Mouse (Mus musculus): ENCODE measurements around the gene Slc24a3. TPM values are rescaled to one million over a fixed set of nuclear protein-coding genes. Genes with fewer than 3 reads are reported as not detected.

The Slc24a3 gene
- total RNA-seq, 2 experiments from 2014 or later: 0.75 to 3.0 TPM

DNA sequence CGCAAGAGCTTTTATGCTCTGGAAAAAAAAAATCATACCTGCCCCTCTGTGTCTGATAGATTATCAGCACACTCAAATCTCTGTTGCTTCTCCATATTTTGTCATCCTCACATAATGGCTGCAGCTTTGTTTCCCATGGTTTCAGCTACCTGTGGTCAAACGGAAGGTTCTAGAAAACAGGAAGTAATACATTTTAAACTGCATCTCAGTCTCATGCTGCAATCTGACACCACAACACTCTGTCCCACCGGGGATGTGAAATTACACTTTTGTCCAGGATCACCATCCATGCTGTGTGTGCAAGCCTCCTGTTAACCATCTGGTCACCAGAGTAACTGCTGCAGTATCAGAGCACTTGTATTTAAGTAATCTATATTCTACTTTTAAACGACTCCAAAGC lies 238.2 kb downstream of the Slc24a3 start:
- ATAC-seq (replicated peaks; ENCODE audit: poor library complexity, severe bottlenecking): peak; percentile 96

DNA sequence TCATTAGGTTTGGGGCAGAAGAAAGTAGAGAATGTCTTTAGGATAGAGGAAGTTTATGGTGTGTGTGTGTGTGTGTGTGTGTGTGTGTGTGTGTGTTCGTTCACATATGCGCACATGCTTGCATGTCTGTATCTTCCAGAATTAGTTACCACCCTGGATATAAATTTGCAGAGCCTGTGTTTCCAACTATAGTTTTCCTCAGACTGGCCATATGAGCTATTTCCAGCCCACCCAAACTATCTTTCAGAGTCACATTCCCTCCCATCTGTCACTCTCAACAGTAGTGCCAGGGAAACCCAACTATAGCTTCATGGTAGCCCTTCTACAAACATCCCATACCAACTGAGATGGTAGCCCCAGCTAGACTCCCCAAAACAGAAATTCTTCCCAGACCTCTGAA lies 250.2 kb downstream of the Slc24a3 start:
- no peak for ATAC-seq (replicated peaks; ENCODE audit: poor library complexity, severe bottlenecking)

DNA sequence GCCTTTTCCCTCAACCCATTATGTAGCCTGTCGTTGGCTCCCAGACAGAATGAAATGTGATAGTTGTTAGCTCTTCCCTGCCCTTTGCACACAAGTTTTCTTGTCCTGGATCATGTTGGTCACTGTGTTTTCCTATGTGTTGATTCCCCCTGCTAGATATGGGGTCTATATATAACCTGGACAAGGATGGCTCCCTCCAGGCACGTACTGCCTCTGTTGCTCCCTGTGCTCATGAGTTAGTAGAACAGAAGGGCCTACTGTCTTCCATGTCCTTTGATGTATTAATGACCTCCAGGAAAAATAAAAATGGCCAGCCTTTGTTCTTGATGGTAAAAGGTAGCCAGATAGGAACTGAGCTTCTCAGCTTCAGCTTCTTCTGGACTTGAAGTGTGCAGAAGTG lies 251.5 kb downstream of the Slc24a3 start:
- no peak for ATAC-seq (replicated peaks; ENCODE audit: poor library complexity, severe bottlenecking)

DNA sequence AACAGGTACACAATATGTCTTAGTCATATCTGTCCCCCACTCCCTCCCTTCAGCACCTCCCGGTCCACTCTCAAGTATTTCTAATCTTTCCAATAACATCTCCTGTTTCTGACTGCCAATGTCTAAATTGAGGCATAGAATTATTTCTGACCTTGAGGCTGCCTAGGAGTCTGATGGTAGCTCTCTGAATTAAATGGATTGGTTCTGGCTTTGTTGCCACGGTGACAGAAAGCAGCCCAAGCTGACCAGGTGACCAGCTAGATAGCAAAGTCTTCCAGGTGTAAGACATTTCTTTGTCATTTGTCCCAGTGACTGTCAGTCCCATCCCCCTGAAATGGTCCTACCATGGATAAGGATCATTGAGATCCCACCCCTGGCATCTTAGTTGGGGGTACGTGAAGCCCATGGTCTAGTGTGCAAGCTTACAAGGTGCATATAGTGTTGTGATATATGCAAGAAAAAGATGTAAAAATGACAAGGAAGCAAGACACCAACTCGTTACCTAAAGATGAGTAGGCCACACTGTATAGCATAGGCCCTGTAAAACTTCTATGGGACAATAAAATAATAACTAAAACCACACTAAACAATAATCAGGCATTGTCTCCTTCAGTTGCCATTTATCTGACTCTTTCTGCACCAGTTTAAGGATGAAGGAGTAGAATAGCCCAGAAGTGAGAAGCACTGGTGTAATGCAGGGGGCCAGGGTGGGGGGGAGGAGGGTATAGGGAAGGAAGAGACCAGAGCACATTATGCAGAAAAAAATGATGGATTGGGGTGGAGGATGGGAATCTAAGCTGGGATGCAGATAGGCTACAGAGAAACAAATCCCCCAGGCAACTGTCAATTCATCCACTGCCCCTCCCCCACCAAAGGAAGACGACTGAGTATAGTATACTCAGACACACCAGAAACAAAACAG lies 253.7 kb downstream of the Slc24a3 start:
- no peak for ATAC-seq (replicated peaks; ENCODE audit: poor library complexity, severe bottlenecking)

DNA sequence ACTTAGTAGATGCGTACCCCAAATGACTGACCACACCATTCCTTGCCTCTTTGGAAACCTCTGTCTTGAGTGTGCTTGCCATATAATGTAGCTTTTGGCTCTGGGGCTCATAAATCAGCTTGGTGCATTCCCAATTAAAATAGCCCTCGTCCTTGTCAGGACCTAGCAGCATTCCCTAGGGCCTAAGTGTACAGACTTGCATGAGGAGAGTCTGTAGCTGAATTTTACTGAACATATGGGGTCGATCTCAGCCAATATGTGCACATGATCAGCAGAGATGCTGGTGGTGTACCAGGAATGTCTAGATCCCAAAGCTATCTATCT lies 254.3 kb downstream of the Slc24a3 start:
- no peak for ATAC-seq (replicated peaks; ENCODE audit: poor library complexity, severe bottlenecking)

- ATAC-seq (replicated peaks; ENCODE audit: poor library complexity, severe bottlenecking): no peak
These were observed 262.4 kb downstream of the Slc24a3 start for GRCm38 (mm10) chr2:145429982-145430381.

DNA sequence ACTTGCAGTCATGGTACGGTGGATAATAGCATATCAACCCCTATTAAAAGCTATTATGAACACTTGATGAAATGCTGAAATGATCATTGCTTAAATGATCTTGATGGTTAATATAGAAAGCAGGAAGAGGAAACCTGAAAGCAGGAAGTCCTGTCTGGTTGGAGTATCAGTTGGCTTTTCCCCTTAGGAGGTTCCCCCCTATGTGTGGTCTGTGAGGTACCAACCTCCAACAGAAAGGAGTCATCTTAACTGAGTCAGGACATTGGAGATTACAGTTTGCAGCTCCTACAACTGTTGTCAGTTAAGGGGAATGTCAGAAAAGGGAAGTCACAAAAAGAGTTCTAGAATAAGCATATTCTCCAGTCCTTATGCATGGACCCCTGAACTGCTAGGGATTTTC lies 266.5 kb downstream of the Slc24a3 start:
- ATAC-seq (replicated peaks; ENCODE audit: poor library complexity, severe bottlenecking): peak; percentile 74

GRCm38 (mm10) chr2:145438336-145438735 lies 270.8 kb downstream of the Slc24a3 start:
- ATAC-seq (replicated peaks; ENCODE audit: poor library complexity, severe bottlenecking): no peak

DNA sequence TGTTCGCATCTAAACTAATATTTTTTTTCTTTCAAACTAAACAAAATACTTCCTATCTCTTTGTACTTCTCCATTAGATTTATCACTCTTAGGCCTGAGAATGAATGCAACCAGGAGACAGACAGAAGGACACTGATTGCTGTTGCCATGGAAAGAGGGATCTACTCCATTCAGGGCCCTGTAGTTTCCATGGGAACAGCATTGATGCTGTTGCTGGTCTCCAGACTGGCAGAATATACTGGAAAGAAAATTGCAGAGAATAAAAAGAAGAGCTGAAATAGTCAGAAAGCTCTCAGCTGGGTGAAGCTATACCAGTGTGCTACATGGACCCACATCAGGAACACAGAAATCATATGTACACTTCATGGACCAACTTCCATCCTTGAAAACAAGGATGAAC lies 272.2 kb downstream of the Slc24a3 start:
- no peak for ATAC-seq (replicated peaks; ENCODE audit: poor library complexity, severe bottlenecking)

DNA sequence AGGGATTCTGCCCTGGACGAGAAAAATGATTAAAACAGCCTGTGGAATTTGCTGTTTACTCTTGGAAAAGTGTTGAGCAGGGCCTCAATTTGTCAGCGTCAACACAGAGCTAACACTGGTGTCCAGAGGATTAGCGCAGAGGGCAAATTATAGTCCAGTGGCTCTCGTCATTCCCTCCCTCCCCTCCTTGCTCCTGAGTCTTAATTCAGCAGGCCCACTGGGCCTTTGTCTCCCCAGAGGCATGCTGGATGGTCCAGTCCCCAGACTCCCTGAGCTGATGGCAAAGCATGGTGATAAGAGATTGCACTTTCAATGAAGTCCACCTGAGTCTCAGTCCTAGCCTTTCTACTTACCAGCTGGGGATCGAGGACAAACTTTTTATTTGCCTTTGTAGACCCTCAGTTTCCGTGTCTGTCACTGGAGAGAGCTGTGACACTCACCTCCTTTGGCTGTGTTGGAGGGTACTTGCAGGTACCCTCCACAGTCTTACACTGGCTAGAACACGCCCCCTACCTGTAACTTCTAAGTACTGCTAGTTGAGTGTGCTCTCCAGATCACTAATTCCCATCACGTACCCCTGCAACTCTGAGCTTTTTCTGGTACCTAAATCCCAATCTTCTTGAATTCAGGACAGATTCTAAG lies 289.7 kb downstream of the Slc24a3 start:
- ATAC-seq (replicated peaks; ENCODE audit: poor library complexity, severe bottlenecking): peak; percentile 53

DNA sequence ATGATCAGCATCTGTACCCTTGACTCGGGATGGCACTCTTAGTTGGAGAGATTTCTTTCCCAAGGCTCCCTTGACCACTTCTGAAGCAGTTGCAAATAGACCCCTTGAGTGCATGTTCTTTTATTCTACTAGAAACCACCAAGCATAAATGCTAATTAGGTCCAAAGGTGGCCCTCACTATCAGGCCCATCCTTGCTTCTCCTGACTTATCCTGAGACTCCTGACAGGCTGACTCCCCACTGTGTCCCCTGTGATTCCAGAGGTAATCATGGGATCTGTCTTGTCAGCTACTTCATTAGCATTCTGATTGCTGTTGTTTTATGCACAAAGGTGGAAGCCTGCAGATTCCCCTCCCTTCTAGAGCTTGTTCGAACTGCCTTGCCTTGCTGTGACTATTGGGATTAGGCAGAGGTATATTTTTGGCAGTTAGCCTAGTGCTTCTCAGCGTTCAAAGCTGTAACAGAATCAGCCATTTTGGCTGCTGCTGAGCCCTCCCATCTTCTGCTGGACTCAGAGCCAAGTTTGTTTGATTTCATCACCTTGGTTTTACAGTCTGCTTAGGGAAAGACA lies 293.4 kb downstream of the Slc24a3 start:
- ATAC-seq (replicated peaks; ENCODE audit: poor library complexity, severe bottlenecking): no peak

GRCm38 (mm10) chr2:145462253-145462652 lies 294.7 kb downstream of the Slc24a3 start:
- no peak for ATAC-seq (replicated peaks; ENCODE audit: poor library complexity, severe bottlenecking)

- ATAC-seq (replicated peaks; ENCODE audit: poor library complexity, severe bottlenecking): peak; percentile 70
These were observed 301.3 kb downstream of the Slc24a3 start for GRCm38 (mm10) chr2:145468701-145469325.

GRCm38 (mm10) chr2:145477484-145477883 lies 309.9 kb downstream of the Slc24a3 start:
- ATAC-seq (replicated peaks; ENCODE audit: poor library complexity, severe bottlenecking): no peak

- no peak for ATAC-seq (replicated peaks; ENCODE audit: poor library complexity, severe bottlenecking)
These were observed 312.1 kb downstream of the Slc24a3 start for GRCm38 (mm10) chr2:145479676-145480075.

DNA sequence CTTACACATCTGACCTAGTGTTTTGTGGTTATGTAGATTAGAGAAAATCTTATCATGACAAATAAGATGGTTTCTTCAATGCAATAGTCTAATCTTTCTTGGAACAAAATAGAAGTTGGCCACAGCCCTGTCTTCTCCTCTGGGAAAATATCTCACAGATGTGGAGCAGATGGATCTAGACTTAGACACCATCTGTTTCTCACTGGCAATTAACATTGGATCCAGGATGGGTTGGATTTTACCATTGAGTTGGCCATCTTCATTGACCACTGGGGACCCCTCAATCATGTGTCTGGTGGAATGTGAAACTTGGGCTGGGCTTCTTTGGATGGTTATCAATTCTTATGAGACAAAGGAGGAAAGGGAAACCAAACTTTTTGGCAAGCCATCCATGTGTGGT lies 332.7 kb downstream of the Slc24a3 start:
- ATAC-seq (replicated peaks; ENCODE audit: poor library complexity, severe bottlenecking): no peak

DNA sequence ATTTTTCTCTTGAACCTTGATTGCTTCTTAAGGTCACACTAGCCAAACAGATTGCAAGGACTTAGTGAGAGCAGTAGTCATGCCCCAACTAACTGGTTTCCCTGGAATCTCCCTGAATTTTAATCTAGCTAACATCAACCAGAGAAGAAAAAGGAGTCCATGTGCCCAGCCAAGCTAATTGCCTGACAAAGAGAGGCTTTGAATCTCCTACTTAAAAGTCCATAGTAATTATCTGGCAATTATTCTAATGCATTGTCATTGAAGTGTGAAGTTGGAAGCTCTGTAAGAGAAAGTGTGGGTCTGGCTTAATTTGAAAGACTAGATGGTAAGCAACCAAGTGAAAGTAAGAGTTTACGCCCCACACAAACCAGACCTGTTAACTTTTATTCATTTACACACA lies 333.9 kb downstream of the Slc24a3 start:
- ATAC-seq (replicated peaks; ENCODE audit: poor library complexity, severe bottlenecking): no peak

GRCm38 (mm10) chr2:145507702-145508101 lies 340.1 kb downstream of the Slc24a3 start:
- no peak for ATAC-seq (replicated peaks; ENCODE audit: poor library complexity, severe bottlenecking)

DNA sequence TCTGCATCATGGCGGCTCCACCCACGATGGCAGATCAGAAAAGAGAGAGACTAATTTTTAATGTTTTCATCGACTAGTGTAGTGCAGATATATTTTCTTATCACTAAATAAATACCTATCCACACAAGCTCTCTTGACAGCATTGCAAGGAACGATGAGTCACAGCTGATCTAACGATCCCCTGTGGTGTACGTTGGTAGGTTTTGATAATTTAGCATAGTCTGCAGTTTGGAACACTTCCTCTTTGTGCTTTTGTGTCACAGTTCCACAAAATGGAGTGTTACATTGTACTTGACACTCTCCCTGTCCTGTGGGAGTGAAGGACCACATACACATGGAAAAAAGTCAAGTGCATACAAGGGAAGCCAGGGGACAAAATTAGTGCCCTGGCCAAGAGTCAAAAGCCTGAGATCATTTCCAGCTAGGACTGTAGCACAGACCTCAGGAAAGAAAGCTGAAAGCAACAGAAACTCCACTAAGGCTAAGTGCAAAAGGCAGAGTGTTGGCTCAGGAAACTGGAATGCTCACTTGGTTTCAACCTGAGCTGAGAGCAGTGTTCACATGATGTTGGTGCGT lies 343.2 kb downstream of the Slc24a3 start:
- ATAC-seq (replicated peaks; ENCODE audit: poor library complexity, severe bottlenecking): peak; percentile 87

DNA sequence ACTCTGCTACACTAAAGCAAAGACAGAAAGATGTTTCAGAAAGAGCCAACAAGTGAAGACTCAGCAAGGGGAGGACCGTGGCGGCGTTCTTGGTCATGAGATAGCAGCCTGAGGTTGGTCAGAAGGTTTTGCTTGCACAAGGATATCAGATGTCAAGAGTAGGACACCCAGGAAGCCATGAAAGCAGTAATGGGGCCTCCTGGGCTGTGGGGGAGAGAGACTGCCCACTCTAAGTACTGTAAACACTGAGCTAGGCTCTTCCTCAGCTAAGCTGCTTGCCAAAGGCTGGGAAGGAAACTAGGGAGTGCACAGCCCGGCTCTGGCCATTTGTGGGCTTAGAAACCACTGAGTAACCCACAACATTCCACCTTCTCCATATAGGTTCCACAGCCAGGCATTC lies 348.4 kb downstream of the Slc24a3 start:
- no peak for ATAC-seq (replicated peaks; ENCODE audit: poor library complexity, severe bottlenecking)

DNA sequence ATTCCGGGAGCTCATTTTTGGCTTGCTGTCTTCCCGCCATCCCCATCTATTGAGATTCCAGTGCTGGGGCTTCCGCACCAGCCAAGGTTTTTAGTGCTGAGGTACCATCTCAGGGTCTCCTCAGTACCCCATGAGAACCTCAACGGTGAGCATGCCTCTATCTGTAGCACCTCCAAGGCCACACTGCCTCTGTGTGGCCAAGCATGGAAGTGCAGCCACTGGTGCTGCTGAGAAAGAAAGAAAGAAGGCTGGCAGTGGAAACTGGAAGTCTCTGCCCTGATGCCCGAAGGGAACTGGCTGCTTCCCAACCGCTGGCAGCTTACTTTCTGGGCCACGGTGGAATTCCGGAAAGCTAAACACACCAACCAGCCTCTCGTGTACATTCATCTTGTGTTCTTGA lies 349.8 kb downstream of the Slc24a3 start:
- ATAC-seq (replicated peaks; ENCODE audit: poor library complexity, severe bottlenecking): peak; percentile 98
